Mouse (Mus musculus) cerebellum, adult 9-11 months (tissue): ENCODE results near the gene Mrps25.

Experiments
- DNase-seq: peaks from one replicate; pipeline ENCODE4 v3.0.0; 2022

Mrps25 gene

DNA sequence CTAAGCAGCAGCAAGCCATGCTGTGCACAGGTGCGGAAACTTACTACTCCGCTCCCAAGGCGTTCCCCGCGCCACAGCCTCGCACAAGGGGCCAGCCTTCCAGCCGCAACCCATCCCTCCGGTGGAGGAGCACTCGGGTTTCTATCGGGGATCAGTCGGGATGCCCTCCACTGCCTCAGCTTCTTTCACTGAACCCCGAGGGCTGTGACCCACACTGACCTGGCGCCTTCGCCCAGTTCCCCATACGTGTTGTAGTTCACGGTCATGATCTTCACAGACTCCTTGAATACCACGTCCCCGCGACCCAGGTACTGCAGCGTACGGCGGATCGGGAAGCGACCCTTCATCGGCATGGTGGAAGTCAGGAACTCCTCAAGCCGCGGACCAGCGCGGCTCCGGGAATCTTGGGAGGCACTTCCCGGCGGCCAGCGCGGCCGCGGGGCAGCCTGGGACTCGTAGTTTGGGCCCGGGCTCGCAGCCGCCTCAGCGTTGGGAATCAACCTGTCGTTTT, at the start of gene Mrps25:
Gene Mrps25, minus strand, starts transcription at position 413 of the 511 bp plus-strand sequence.
- peak; percentile 73 for DNase-seq

DNA sequence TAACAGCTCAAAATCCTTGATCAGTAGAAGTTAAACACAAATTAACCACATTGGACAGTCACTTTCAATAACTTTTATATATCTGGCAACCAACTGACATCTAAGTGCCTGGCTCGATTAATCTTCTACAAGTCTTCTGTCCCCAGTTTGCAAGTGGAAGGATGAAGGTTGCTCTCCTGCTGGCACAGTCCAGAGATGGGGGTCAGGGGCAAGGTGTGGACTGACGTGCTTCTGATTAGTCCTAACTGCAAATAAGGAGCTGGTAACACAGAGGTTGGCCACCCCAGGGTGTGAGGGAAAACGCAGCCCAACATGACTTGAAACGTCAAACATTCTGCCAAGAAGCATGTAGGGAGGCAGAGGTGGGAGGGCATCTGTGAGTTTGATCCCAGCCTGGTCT, 47.9 kb upstream of the Mrps25 start:
- DNase-seq = no peak

DNA sequence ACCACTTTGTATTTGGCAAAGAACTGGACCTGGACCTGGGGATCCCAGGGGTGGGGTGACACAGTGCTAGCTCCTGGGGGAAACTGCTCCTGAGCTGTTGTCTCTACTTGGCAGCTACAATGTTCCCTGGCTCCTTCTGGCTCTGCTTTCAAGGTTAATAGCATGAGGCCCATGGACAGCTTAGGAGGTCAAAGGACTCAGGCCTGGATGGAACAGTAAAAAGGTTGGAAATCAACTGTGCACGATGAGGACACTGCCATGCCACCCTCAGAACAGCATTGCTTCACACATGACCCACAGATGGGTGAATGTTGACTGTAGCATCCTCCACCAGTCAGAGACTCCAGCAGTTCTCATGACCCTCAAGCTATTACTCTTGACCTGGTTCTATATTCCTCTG, 47.5 kb upstream of the Mrps25 start:
- no peak for DNase-seq

DNA sequence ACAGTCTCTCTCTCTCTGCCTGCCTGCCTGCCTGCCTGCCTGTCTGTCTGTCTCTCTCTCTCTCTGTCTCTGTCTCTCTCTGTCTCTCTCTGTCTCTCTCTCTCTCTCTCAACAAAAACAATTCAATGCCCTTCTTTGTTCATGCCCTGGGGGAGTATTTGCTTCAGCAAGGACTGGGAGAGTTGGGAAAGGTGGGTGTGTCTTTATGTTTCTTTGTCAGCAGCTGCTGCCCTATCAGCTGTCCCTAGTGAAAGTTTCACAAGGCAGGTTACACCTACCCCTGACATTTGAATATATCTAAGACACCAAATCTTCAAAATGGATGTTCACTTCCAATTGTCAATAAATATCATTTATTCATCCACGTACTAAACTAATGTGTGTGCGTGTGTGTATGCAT, 45.8 kb upstream of the Mrps25 start:
- DNase-seq = no peak

DNA sequence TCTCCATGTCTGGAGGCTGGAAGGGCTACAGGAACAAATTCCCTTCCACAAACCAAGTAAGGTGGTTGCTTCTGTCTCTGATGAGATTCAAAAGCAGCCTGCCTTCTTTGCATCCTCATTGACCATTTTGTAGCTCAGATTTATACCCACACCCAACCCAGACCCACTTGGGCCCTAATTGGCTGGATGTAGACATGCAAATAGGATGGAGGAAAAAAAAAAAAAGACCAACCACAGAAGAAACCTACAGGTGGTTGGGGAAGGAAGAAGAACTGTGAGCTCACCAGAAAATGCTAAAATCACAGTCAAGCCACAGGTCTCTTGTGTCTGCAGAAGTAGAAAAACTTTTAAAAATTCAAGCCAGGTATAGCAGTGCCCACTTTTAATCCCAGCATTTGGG, 45.3 kb upstream of the Mrps25 start:
- no peak for DNase-seq

DNA sequence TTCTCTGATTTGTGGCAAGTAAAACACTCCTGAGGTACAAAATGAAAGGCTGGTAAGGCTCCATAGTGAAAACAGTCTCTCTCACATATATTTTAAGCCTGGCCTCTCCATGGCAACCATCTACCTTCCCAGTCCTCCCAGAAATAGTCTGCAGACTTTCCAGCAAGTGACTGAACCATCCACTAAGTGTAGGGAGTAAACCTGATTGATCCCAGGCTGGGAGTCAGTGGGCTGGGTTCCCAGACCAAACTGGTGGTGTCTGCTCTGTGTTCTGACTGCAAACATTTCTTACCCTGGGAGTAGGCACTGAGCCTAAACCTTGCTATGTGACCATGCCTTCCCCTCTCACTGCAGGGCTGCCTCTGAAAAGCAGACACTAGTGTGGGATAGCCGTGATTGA, 41.1 kb upstream of the Mrps25 start:
- no peak for DNase-seq

DNA sequence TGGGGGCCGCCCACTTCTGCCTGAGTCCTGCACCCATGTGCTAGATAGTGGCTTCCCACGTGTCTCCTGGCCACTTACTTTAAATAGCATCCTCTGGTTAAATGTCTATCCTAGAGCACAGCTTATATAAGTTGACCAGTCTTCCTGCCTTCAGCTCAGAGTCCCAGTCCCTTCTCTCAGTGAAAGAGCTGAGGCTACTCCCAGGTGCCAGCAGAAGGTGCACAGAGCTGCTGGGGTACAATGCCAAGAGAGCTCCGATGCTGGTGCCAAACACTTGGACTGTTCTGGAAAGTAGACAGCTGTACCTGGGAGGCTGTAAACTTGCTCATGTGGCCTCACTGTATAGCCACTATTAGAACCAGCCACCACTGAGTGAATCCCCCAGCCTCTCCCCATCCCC, 38.2 kb upstream of the Mrps25 start:
- no peak for DNase-seq

DNA sequence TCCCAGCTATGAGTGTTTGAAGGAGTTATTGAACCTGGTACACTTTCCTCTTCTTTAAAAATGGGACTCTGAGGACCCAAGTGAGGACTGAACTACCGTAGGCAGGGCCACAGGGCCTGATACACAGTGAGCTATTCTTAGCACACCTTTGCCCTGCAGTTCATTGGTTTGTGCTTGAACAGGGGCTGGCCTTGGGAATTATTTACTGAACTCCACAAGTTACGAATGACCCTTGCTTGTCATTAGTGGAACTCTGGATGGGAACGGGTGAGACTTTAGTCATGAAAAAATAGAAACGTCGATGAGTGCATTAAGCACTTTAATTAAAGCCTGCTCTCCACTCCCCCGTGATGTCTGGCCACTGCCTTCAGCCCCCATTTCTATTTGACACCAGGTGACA, 37.8 kb upstream of the Mrps25 start:
- no peak for DNase-seq

DNA sequence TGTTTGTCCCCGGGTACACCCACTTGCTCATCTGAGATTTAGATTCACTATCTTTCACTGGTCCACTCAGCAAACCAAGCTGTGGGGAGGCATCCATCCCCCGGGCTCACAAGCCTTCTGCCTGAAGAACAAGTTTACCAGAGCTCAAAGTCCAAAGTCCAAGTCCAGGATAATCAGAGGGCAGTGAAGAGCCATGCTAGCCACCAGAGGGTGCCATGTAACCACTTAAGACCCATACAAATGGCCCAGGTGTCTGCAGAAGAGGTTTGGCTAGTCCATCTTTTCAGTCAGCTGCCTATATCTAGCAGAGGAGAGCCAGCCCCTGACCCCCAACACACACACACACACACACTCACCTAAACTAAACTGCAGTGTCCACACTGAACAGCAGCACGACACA, 35.6 kb upstream of the Mrps25 start:
- DNase-seq = no peak

DNA sequence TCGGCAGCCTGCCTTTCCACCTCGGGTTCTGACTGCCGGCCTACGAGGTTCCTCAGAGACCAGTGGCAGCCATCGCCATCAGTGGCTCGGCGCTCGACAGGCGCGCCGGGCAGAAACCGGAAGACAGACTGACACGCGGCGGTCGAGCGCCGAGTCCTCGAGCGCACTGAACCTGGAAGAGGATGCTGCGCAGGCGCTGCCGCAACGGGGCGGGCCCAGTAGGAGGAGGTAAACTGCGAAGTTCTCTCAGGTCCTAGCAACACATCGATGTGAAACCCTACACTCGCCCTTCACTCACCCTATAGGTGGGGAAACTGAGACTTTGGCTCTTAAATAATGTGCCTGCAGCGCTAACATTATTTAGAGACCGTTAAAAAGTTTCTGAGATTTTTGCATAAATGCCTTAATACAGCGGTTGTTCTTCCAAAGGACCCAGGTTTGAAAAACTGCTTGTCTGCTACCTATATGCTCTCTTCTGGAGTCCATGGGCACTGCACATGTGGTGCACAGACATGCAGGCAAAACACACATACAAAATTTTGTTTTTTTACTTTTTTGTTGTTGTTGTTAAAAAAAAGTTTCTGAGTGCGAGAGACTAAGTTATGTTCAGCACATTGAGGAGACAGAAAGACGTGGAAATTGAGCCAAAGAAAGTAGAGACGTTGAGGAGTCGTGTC, 31.1 kb upstream of the Mrps25 start, which contains the start of gene Rbsn:
Gene Rbsn, minus strand, starts transcription at position 153 of the 677 bp plus-strand sequence.
- peak; percentile 92 for DNase-seq

DNA sequence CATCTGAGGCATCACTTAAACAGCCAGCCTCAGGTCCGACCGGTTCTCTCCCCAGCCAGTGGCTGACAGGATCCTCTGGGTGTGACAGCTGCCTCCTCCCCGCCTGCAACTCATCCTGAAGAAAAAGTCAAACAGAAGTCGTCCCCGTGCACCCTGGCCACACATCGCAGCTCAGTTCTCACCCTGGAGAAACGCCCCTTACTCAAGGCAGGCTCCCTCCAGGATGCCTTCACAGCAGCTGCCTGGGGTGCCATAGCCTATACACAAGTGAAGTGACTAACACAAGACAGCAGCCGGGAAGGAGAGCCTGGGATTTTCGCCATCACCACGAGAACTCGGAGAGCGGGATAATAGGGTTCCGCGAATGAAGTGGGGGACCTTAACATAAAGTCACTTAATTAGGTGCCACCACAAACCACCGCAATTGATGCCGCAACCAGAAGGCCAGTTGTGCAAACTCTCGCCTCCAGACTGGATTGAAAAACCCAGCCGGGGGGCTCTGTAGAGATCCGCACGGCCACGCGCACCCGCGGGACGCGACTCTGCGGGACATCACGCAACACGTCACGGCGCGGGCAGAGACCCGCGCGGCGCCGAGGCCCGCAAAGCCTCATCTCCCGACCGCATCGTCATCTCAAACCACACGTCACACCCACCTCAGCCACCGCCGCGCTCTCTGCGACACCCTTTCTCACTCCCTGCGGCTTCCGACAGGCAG, 30.4 kb upstream of the Mrps25 start:
- DNase-seq = no peak

DNA sequence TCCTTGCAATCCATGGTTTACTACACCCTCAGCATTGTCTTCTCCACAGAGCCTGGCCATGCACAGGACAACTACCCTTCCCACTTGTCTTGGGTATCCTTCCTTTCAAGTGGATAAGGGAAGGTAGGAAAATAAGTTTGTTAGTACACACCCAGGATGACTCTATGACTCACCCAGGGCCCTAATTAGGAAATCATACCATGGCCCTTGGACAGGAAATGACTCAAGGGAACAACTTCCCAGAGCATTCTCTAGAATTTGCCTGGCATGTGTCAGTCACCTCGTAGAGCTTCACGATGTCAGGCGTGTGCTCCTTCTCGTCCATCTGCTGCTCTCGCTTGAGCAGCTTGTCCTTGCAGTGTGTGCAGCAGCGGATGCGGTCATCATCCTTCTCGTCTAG, 15.6 kb upstream of the Mrps25 start:
- DNase-seq = no peak

DNA sequence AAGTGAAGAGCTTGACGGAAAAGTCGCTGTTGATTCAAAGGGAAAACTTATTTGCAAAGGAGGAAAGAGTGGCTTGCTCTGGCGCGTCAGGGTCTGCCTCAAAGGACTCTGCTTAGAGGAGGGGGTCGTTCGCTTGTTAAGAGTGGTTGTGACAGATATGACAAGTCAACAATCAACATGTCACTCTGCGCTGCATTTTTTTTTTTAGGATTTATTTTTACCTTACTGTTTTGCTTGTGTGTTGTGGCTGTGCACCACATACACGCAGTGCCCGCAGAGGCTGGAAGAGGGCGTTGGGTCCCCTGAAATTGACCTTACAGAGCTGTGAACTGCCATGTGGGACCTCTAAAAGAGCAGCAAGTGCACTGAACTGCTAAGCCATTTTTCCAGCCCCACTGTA, 345 bp upstream of the Mrps25 start:
- peak; percentile 27 for DNase-seq

DNA sequence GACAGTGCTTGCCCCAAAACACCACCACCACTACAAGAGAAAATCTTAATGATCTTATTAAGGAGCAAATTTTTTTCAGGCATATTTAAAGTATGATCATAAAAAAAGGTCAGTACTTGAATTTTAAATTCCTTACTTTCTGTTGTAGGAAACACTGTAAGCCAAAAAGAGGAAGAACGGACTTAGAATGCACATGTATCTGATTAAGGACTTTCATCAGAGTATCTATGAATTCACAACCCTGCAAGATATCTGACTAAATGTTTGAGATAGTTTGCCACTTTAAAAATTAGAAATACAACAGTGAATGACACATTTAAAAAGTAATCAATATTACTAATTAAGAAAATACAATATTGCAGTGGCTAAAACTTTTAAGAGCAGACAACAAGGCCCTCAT, 7.4 kb downstream of the Mrps25 start:
- no peak for DNase-seq

DNA sequence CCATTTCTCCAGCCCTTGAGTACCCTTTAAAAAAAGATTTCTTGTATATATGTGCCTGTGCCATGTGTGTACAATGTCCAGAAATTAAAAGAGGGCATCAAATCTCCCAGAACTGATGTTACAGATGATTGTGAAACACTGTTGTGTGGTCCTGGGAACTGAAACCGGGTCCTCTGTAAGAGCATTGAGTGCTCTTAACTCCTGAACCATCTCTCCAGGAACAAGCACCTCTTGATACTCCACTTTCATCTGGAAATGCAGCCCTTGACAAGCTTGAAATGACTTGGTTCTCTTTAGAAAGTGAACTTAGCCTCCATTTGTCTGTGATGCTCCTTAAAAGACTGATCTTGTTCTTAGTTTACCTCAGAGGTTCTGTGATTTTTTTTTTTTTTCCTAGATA, 21.1 kb downstream of the Mrps25 start:
- no peak for DNase-seq

DNA sequence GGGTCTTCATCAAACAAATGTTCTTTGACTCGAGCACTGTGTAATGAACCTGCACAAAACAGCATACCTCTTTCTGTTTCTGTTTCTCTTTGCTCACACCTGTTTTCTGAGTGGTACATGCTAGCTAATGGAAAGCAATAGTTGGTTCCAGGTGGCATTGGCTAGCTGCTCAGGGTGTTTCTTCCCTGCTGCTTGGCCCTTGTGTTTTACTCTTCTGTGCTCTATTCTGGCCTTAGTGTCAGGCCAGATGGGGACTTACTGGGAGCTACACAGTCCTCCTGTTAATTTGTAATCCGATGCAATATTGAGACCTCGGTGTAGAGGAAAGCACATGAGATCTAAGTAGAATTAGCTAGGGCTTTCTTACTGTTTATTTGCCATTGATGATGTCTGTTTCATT, 25.0 kb downstream of the Mrps25 start:
- DNase-seq = peak; percentile 59

DNA sequence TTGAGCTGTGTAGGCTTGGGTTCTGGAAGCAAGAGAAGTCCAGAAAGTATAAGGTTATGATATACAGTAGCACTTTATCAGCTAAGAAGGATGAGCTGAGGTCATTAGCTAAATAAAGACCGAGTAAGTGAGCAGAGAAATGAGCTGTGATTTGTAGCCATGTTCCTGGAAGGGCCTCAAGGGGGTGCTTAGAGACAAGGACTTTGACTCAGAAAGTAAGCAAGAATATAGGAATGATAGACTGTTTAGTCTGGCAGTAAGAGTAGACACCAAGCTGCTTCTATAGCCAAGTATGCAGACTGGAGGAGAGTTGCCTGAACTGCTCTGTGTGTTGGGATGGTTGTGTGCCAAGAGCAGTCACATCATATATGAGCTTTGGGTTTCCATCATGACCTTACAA, 30.1 kb downstream of the Mrps25 start:
- DNase-seq = no peak

DNA sequence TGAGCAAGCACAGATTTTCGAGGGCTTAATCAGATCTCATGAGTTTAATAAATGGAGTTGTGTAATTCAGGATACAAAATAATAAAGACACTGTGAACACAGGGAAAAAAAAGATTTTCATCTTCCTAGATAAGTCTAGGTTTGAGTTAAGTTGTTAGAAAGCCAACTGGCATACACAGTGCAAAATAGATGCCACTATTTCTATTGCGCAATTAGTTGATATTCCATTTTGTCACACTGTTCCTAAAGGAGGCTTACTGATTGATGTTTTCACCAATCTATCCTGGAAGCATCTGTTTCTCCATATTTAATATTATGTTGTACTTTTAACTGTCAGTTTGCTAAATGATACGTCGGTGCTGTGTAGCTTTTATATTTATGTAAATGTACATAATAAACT, 38.0 kb downstream of the Mrps25 start:
- no peak for DNase-seq

DNA sequence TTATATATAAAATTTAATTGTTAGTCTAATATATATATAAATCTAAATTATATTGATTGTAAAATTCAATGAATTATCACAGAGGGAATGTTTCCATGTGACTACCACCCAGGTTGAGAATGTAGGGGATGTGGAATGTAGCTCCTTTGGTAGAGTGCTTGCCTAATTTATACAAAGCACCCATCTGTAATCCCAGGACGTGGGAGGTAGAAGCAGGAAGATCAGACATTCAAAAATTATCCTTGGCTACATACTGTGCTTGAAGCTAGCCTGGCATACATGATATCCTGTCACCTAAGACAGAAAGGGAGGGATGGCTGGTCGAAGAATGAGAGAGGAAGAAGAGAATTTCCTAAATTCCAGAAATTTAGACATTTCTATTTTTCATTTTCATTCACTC, 47.5 kb downstream of the Mrps25 start:
- DNase-seq = no peak

DNA sequence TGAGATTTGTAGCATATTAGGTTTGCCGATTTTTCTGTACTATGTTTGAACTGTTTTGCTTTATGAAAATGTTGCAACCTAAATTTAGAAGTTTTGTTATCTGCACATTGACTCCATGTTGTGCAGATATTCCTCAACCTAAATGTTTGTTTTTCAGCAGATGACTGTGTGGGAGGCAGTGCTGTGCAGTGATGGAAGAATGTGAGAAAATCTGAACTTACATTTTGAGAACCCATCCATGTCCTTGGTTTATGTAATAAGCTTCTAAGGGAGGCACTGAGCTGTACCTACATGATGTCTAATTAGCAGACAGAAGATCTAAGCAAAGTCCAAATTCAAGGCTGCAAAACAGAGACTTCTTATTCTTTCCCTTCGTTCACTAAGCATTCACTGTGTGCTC, 50.2 kb downstream of the Mrps25 start:
- DNase-seq = no peak

DNA sequence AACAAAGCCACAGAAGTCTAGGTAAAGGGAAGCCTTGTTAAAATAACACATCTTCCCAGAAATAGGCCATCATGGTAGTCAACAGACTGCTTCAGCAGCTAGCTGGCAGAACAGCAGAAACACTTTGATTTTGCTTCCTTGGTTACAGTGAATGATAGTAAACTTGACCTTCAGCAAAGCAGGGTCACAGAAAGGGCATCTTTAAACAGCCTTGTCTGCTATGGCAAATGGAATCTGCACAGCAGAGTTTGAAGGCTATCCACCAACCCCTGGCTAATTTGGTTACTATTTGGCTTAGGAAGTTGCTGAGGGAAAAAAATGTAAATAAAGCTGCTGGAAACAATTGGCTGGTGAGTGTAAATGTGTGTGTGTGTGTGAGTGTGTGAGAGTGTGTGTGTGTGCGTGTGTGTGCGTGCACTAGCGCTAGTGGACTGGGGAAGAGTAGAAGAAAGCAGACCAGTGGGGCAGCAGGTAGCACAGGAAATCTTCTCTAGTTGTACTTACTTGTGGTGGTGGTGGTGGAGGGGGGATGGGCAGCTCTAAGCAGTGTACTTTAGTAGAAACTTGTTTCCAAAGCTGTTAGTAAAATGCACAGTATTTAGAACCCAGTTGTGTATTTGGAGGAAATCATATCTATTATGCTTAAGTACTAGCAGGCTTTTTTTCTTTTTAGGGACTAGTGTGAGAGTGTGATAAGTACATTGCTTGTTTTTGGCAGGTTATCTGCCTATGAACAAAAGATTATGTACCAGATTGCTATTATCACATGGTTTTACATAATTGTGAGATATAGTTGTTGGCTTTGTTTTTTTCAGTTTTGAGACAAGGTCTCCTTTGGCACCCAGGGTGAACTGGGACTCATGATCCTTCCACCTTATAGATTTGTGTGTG, 51.6 kb downstream of the Mrps25 start:
- no peak for DNase-seq

DNA sequence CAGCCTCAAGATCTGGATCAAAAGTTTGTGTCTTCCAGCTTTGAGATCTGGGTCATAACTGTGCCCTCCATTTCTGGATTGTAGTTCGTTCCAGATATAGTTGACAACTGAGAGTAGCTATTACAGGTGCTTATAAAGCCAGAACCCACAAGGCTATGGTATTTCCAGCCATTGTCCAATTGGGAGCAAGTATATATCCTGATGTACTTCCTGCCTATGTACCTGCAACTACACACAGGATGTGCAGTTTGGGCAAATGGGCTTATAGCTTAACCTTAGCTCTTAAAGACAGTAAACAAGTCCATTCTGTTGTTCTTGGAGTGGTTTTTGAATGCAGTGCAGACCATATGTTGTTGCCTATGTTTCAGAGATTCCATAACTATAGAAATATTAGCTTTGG, 52.4 kb downstream of the Mrps25 start:
- no peak for DNase-seq

DNA sequence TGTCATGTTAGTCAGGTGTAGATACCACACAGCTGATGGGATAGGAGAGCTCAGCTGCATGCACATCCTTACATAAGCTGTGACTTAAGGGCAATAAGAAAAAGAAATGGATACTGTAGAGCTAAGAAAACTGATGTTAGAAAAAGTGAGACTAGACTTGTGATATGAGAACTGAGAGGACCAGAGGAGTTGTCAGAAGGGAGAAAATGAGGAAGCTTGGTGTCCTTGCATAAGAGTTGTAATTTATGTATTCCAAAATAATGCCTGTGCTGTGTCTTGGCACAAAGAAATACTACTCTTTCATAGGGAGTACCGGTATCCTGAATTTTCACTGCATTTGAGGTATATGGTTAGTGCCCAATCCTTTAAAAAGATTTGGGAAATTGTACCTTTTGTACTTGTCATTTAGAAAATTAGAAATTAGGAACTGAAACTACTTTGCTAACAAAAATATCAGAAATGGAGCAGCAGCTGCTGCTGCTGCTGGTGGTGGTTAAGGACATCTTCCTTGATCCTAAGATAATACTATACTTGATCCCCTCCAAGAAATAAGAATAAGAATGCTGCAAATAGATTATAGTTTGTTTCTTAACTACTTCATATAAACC, 56.9 kb downstream of the Mrps25 start:
- no peak for DNase-seq
